Mouse (Mus musculus) neutrophil, adult 5-6 weeks (primary cell): Measurements from ENCODE around the gene Tnfaip8l2. TPM values are rescaled to one million over a fixed set of nuclear protein-coding genes. Genes with fewer than 3 reads are reported as not detected.

Experiments used
- ATAC-seq: fragments of 151-379, 151-347 bp; 2 replicates; pipeline ENCODE4 v1.8.0; 2017; ENCODE audit warnings: mild to moderate bottlenecking, moderate TSS enrichment; ENCODE audit not compliant: insufficient number of reproducible peaks, poor library complexity, low FRiP score, severe bottlenecking; ENCODE audit errors: extremely low read depth
- total RNA-seq: library from RNA; stranded (forward); fragments of 200-1000 nt; gene quantifications from 2 replicates; pipeline ENCODE4 v1.2.3, GENCODE M21; 2017

Tnfaip8l2 gene
- 120 and 124 TPM in 2 replicates for total RNA-seq

GRCm38 (mm10) chr3:95141952-95142616, at the start of gene Tnfaip8l2:
Tnfaip8l2 (minus strand) TSS chr3:95142360.
- peak; percentile 62 for ATAC-seq

GRCm38 (mm10) chr3:95186888-95187287, 44.7 kb upstream of the Tnfaip8l2 start:
- ATAC-seq, result no peak

- ATAC-seq, result no peak
Measured at GRCm38 (mm10) chr3:95186100-95186499, 43.9 kb upstream of the Tnfaip8l2 start.

GRCm38 (mm10) chr3:95184796-95185577, 42.8 kb upstream of the Tnfaip8l2 start:
- no peak for ATAC-seq

- ATAC-seq, result no peak
Measured at GRCm38 (mm10) chr3:95181841-95182240, 39.7 kb upstream of the Tnfaip8l2 start.

GRCm38 (mm10) chr3:95179890-95180289, 37.7 kb upstream of the Tnfaip8l2 start:
- no peak for ATAC-seq

- ATAC-seq, result no peak
Measured at GRCm38 (mm10) chr3:95178948-95179347, 36.8 kb upstream of the Tnfaip8l2 start.

GRCm38 (mm10) chr3:95177583-95177982, 35.4 kb upstream of the Tnfaip8l2 start:
- no peak for ATAC-seq

GRCm38 (mm10) chr3:95176500-95176899, 34.3 kb upstream of the Tnfaip8l2 start:
- no peak for ATAC-seq

GRCm38 (mm10) chr3:95174011-95174592, 31.9 kb upstream of the Tnfaip8l2 start:
- ATAC-seq, result peak; percentile 78

GRCm38 (mm10) chr3:95173256-95173949, 31.2 kb upstream of the Tnfaip8l2 start:
- ATAC-seq, result no peak

- no peak for ATAC-seq
Measured at GRCm38 (mm10) chr3:95172526-95173255, 30.5 kb upstream of the Tnfaip8l2 start.

- ATAC-seq, result no peak
Measured at GRCm38 (mm10) chr3:95171105-95171504, 28.9 kb upstream of the Tnfaip8l2 start.

- ATAC-seq, result no peak
Measured at GRCm38 (mm10) chr3:95169996-95170395, 27.8 kb upstream of the Tnfaip8l2 start.

GRCm38 (mm10) chr3:95164840-95165239, 22.7 kb upstream of the Tnfaip8l2 start:
- no peak for ATAC-seq

- ATAC-seq, result no peak
Measured at GRCm38 (mm10) chr3:95164256-95164550, 22.0 kb upstream of the Tnfaip8l2 start.

GRCm38 (mm10) chr3:95163419-95164255, 21.5 kb upstream of the Tnfaip8l2 start:
- ATAC-seq, result no peak

GRCm38 (mm10) chr3:95162345-95162628, 20.1 kb upstream of the Tnfaip8l2 start:
- no peak for ATAC-seq
